Mouse (Mus musculus): ENCODE results near the gene Eif2ak4.
A peak's percentile ranks its signal among the peaks of the same experiment; 100 is the strongest.

Gene Eif2ak4

DNA sequence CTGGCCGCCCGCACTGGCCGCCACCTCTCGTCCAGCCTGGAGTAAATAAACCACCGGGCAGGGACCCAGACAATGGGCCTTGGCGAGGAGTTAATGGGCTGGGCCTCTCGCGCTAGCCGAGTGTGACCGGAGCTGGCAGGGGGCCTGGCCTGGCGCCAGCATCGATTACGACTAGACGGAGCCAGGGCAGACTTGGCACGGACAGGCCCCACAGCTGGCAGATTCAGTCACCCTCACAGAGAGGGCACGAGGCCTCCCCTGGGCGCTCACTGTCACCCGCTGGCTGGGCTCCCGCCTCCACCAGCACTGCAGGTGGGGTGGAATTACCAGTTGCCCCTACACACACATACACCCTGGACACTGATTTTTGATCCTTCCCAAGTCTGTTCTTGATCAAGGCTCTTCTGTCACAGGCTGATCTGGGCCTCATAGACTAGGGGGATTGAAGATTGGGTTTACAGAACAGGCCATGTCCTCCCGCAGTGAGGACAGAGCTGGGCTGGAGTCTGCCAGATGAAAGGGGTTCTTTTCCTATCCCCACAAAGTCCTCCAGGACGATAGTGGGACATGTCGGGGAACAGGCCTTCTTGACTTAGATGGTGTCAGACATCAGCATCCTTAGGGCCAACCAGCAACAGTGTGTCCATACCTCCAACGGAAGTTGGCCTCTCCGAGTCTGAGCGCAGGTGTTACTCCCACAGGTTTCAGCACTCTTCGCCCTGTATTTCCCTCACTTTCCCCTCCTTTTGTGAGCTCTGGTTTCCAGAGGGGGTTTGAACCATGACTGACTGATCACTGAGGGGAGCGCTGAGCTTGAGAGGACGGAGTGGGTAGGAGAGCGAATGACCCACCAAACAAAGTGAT is 122.3 kb downstream of the Eif2ak4 start:
- no peak for DNase-seq

- DNase-seq = no peak
Measured at GRCm38 (mm10) chr2:118511779-118512417, 123.5 kb downstream of the Eif2ak4 start.

- no peak for DNase-seq
Measured at GRCm38 (mm10) chr2:118512418-118513377, 124.3 kb downstream of the Eif2ak4 start.

- peak; percentile 51 for DNase-seq
Measured at GRCm38 (mm10) chr2:118520042-118520933, 131.9 kb downstream of the Eif2ak4 start.

DNA sequence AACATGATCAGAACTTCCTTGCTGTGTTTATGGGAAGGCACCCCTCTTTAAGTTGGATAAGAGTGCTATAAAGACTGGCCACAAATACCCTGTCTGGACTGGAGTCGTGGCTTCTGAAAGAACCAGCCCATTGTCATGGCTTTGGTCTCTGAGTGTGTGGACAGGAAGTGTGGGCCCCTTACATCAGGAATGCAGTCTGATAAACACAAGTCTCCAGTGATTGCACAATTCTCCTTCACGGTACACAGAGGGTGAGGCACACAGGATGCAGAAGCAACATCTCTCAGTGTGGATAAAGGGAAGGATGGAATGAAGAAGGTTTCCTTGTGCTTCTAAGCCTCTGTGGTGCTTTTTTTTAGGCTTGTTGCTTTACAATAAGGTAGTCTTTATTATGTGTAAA is 133.8 kb downstream of the Eif2ak4 start:
- no peak for DNase-seq

DNA sequence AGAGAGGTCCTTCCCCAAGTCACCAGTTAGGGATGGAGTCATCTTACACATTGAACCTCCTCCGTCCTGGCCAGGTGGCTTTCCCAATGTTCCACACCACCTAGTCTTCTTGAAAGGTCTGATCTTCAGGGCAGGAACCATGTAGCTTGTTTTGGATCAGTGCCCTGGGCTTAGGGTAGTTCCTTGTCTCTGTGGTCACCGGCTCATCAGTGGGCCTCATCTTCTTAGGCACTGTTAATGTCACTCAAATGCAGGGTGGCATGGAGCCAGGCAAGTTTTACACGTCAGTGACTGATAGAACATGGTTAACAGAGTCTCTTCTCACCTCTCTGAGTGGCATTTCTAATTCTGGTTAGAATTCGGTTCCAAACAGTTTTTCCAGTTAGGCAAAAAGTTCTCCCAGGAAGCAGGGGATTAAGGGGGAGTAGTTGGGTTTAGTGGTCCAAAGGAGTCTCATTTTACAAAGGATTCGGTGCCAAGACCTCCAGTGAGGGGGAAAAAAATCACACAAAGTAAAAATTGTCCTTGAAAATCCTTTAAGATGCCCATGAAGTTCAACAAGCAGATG is 134.8 kb downstream of the Eif2ak4 start:
- no peak for DNase-seq

GRCm38 (mm10) chr2:118524811-118525210 is 136.4 kb downstream of the Eif2ak4 start:
- peak; percentile 34 for DNase-seq

Measured in thymus, postnatal 4 days (tissue).